Mouse (Mus musculus) bone marrow, adult 2 months (tissue): Measurements from ENCODE around the gene Col17a1.

Experiments
- CTCF ChIP-seq: fragments of 200-500 bp; IDR thresholded peaks from 2 replicates; pipeline ENCODE4 v1.5.1; 2011; ENCODE audit warnings: low read length, control low read depth; ENCODE audit not compliant: control insufficient read depth, insufficient read depth
- POLR2A ChIP-seq: fragments of 200-500 bp; IDR thresholded peaks from 2 replicates; pipeline ENCODE4 v1.6.1; 2011; ENCODE audit warnings: low read depth, mild to moderate bottlenecking, control low read depth, low read length, borderline replicate concordance; ENCODE audit not compliant: control insufficient read depth

GRCm38 (mm10) chr19:47724903-47725302 is 33.0 kb upstream of the Col17a1 start:
- TF ChIP-seq POLR2A (no peak), CTCF (no peak)
